Mouse (Mus musculus): ENCODE results near the gene Olfr711. TPM values are rescaled to one million over a fixed set of nuclear protein-coding genes. Genes with fewer than 3 reads are reported as not detected.

Olfr711 gene
- polyA plus RNA-seq (2012; rRNA removed; ENCODE audit: low replicate concordance) = not detected in 2 replicates

DNA sequence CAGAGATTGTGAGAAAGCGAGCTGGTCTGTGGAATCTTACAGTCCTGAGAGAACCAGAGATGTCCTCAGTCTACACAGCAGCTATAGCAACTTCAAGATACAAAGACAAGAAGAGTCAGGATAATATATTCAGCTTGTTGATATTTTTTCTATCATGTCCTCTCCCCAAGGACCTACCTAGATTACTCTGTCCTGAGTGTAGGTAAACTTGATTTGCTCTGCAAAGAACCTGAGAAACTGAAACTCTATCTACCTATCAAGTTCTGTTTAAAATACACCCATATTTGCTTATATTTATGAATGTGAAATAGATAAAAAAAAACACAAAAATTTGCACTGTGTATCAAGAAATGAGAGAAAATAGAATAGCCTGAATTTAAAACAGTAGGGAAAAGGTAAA, at the start of gene Olfr711:
Gene Olfr711, minus strand, starts transcription at position 101 of the 400 bp plus-strand sequence.

DNA sequence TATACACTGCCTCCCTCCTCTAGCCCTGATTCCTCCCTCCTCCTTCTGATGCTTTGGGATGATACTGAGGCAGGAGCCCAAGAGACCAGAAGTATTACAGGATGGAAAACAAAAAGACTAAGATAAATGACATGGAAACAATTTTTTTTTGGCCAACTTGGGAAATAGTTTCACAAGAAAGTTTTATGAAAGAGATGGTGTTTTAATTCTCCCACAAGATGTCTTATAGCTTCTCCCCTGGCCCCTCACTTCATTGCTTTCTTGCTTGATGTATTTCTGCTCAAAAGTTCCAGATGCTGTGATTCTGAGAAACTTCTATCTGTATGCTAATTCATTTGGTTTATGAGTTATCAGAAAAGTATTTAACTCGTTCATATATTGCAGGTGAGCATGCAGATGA, 30.7 kb upstream of the Olfr711 start, which contains the start of gene Olfr2:
Gene Olfr2, minus strand, starts transcription at position 101 of the 400 bp plus-strand sequence.

DNA sequence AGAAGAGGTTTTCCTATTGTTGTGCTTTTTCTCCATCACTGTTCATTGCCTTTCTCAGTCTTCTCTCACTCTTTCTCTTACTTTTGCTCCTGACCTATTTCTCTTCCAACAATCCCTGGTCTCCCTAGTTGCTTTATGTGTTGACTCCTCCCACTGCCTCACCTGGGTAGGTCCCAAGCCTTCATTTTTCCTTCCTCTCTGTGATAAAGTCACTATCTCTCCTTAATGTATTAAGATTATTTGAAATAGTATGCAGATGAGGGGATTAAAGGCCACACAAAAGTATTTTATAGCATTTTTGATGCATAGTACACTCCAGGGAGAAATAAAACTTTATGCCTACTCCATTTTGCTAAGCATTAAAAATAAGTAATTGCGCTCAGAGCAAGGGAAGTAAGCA, 11.4 kb downstream of the Olfr711 start, which contains the start of gene Olfr6:
Gene Olfr6, minus strand, starts transcription at position 101 of the 400 bp plus-strand sequence.

DNA sequence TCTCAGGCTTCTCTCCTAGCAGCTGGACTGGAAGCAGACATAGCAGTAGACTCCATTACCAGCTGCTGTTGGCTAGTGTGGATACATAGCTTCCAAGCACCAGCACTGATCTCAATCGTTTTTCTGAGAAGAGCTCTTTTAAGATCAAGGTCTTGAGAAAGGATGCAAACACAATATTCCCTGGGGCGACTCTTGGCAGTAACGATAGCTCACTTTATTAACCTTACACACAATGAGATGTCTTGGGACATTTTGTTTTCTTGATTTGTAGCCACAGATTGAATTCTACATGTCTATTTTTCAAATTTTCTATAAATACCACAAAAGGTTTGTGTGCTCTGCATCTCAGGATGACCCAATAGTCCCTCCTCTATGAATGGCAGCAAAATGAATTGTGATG, 27.0 kb downstream of the Olfr711 start, which contains the start of gene Olfr710:
Gene Olfr710, minus strand, starts transcription at position 101 of the 400 bp plus-strand sequence.

DNA sequence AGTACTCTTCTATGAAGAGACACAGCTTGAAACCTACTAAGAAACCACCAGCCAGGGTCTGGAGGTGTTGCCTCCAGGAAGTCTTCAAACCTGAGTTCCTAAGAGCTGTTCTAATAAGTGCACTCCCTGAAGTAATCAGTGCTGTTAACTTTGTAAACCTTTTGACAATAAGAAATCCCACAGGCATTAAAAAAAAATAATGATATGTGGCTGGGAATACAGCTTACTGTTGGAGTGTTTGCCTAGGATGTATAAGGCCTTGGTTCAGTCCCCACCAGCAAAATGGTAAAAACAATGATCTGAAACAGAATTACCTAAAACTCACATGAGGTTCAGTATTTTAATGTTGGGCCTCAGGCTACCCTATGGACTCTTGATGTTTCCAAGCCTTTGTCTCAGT, 43.1 kb downstream of the Olfr711 start, which contains the start of gene Olfr709-ps1:
Gene Olfr709-ps1, minus strand, starts transcription at position 101 of the 400 bp plus-strand sequence.

Other genes starting within 250 kb of the Olfr711 start
- gene Olfr697, start 233.0 kb downstream of the Olfr711 start, polyA plus RNA-seq (2012; rRNA removed; ENCODE audit: low replicate concordance) = not detected in 2 replicates
- not detected in 2 replicates for gene Olfr698, start 220.1 kb downstream of the Olfr711 start, polyA plus RNA-seq (2012; rRNA removed; ENCODE audit: low replicate concordance)
- gene Olfr699, start 182.3 kb downstream of the Olfr711 start, polyA plus RNA-seq (2012; rRNA removed; ENCODE audit: low replicate concordance) = not detected in 2 replicates
- not detected in 2 replicates for gene Olfr700, start 166.6 kb downstream of the Olfr711 start, polyA plus RNA-seq (2012; rRNA removed; ENCODE audit: low replicate concordance)
- not detected in 2 replicates for gene Olfr701, start 161.3 kb downstream of the Olfr711 start, polyA plus RNA-seq (2012; rRNA removed; ENCODE audit: low replicate concordance)
- not detected in 2 replicates for gene Olfr702, start 141.6 kb downstream of the Olfr711 start, polyA plus RNA-seq (2012; rRNA removed; ENCODE audit: low replicate concordance)
- gene Olfr703, start 132.1 kb downstream of the Olfr711 start, polyA plus RNA-seq (2012; rRNA removed; ENCODE audit: low replicate concordance) = not detected in 2 replicates
- gene Olfr704, start 112.3 kb downstream of the Olfr711 start, polyA plus RNA-seq (2012; rRNA removed; ENCODE audit: low replicate concordance) = not detected in 2 replicates
- gene Olfr705, start 98.6 kb downstream of the Olfr711 start, polyA plus RNA-seq (2012; rRNA removed; ENCODE audit: low replicate concordance) = not detected in 2 replicates
- not detected in 2 replicates for gene Olfr706, start 87.3 kb downstream of the Olfr711 start, polyA plus RNA-seq (2012; rRNA removed; ENCODE audit: low replicate concordance)
- not detected in 2 replicates for gene Olfr707, start 74.2 kb downstream of the Olfr711 start, polyA plus RNA-seq (2012; rRNA removed; ENCODE audit: low replicate concordance)
- gene Olfr1532-ps1, start 67.5 kb downstream of the Olfr711 start, polyA plus RNA-seq (2012; rRNA removed; ENCODE audit: low replicate concordance) = not detected in 2 replicates
- gene Olfr709-ps1, start 43.2 kb downstream of the Olfr711 start, polyA plus RNA-seq (2012; rRNA removed; ENCODE audit: low replicate concordance) = not detected in 2 replicates
- gene Olfr710, start 27.1 kb downstream of the Olfr711 start, polyA plus RNA-seq (2012; rRNA removed; ENCODE audit: low replicate concordance) = not detected in 2 replicates
- gene Olfr6, start 11.5 kb downstream of the Olfr711 start, polyA plus RNA-seq (2012; rRNA removed; ENCODE audit: low replicate concordance) = not detected in 2 replicates
- not detected in 2 replicates for gene Olfr2, start 30.6 kb upstream of the Olfr711 start, polyA plus RNA-seq (2012; rRNA removed; ENCODE audit: low replicate concordance)
- not detected in 2 replicates for gene Olfr713, start 55.7 kb upstream of the Olfr711 start, polyA plus RNA-seq (2012; rRNA removed; ENCODE audit: low replicate concordance)
- gene Olfr714, start 95.5 kb upstream of the Olfr711 start, polyA plus RNA-seq (2012; rRNA removed; ENCODE audit: low replicate concordance) = not detected in 2 replicates
- not detected in 2 replicates for gene Olfr17, start 117.8 kb upstream of the Olfr711 start, polyA plus RNA-seq (2012; rRNA removed; ENCODE audit: low replicate concordance)
- gene Olfr715b, start 134.9 kb upstream of the Olfr711 start, polyA plus RNA-seq (2012; rRNA removed; ENCODE audit: low replicate concordance) = not detected in 2 replicates
- gene Olfr715, start 155.6 kb upstream of the Olfr711 start, polyA plus RNA-seq (2012; rRNA removed; ENCODE audit: low replicate concordance) = not detected in 2 replicates
- not detected in 2 replicates for gene Olfr716, start 162.9 kb upstream of the Olfr711 start, polyA plus RNA-seq (2012; rRNA removed; ENCODE audit: low replicate concordance)
- gene Nlrp14, start 191.5 kb upstream of the Olfr711 start, polyA plus RNA-seq (2012; rRNA removed; ENCODE audit: low replicate concordance) = not detected in 2 replicates
- not detected in 2 replicates for gene Rbmxl2, start 234.0 kb upstream of the Olfr711 start, polyA plus RNA-seq (2012; rRNA removed; ENCODE audit: low replicate concordance)